ENCODE assay signal across 1 mouse cellular context in genomic region chr15:97811307-97811706, GRCm38 (mm10).
TF ChIP-seq lines count a peak whose summit lies in the region.

No protein-coding gene starts in this region.

TF ChIP-seq in myocyte, 11 proteins besides CTCF, POLR2A, EP300 and RAD21 (continued from another document):
- no peak for TF ChIP-seq CEBPB (IDR thresholded peaks at IDR 0.05; ENCODE audit: insufficient read depth, poor library complexity, severe bottlenecking)
- TF ChIP-seq E2F4 (IDR thresholded peaks at IDR 0.05; ENCODE audit: insufficient read depth), result no peak
- TF ChIP-seq SRF (IDR thresholded peaks at IDR 0.05; ENCODE audit: control insufficient read depth, insufficient read length, low read depth), result no peak
- TF ChIP-seq REST (IDR thresholded peaks at IDR 0.05; ENCODE audit: insufficient read depth, insufficient read length), result no peak
- TF ChIP-seq MYOD1 (IDR thresholded peaks at IDR 0.05; ENCODE audit: control insufficient read depth in 1 of 3, insufficient read length in 2 of 3, low read depth in 2 of 3), result no peak
